Mouse (Mus musculus): Measurements from ENCODE around the gene Gbp2b. TPM values are rescaled to one million over a fixed set of nuclear protein-coding genes. Genes with fewer than 3 reads are reported as not detected.
A peak's percentile ranks its signal among the peaks of the same experiment; 100 is the strongest.
"Not testable (repeated sequence)": the region's sequence is repeated elsewhere in the genome, so short reads cannot be mapped to it uniquely, and the experiment has no call there.

The Gbp2b gene
- 10 to 100 TPM; 27.5 to 35.1 TPM for polyA plus RNA-seq (2017; shearing (Covaris generic))

- no peak for ATAC-seq
These were observed at the start of gene Gbp2b for GRCm38 (mm10) chr3:142594547-142594946. Gene Gbp2b, plus strand, starts transcription at chr3:142594847.

- ATAC-seq = peak; percentile 72
These were observed 48.0 kb upstream of the Gbp2b start for GRCm38 (mm10) chr3:142546690-142547089.

GRCm38 (mm10) chr3:142550052-142550676 is 44.5 kb upstream of the Gbp2b start:
- ATAC-seq = peak; percentile 68

DNA sequence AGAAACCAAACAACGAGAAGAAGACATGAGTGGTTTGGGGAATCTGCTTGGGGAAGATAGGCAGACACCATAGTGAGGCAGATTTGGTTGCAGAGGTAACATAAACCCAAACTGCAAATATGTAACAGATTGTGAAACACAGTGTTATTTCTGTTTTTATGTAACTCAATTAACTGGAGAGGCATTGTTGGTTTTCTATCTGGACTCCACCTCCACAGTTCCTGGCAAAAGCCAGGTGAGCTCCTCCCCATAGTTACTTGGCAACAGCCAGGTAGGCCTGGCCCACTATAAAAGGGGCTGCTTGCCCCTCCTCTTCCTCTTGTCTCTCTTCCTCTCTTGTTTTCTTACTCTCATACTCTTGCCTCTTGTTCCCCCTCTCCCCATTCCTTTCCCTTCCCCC is 40.0 kb upstream of the Gbp2b start:
- ATAC-seq = no peak

DNA sequence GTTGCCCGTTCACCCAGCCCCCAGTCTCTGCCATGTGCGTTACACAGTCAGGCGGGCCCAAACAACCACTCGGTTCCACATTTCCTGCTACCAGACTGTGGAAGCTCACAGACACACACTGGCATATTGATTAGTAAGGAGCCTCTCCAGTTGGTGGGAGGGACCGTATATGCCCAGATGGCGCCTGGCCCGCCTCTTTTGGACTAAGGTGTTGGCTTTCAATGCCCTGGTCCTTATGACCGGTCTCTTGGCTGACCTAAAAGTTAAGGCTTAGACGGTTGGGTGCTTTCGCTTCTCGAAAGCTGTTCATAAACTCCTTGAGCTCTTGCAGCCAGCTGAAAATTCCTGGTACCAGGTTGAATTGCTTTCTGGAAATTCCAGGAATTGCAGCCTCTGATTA is 39.0 kb upstream of the Gbp2b start:
- ATAC-seq = no peak

GRCm38 (mm10) chr3:142559632-142560228 is 34.9 kb upstream of the Gbp2b start, which contains the start of gene Gbp3:
Gene Gbp3, plus strand, starts transcription at chr3:142560026.
- ATAC-seq = peak; percentile 51

GRCm38 (mm10) chr3:142560296-142560948 is 34.2 kb upstream of the Gbp2b start:
- ATAC-seq = peak; percentile 85

DNA sequence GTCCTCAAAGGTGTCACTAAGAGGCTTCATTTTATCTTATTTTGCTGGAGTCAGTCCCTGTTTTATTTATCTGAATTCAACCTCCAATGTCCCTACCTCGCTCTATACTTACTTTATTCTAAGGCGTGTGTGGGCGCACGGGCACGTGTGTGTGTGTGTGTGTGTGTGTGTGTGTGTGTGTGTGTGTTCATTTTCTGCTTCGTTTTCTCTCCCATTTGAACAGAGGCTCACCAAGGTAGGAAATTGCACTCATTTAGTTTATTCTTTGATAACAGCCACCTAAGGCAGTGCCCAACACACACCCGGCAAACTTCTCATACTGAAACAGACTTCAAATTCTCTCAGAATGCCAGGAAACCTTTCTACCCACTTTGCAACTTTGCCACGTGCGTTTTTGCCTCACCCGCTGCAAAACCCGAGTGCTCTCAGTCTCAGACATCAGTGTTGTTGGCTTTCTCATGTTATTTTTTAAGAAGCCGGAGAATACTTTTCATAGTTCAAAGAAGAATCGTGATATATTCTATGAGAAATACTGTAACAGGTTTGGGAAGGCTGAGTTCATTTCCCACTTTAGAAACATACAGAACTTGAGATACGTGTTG is 33.5 kb upstream of the Gbp2b start:
- ATAC-seq = peak; percentile 4

DNA sequence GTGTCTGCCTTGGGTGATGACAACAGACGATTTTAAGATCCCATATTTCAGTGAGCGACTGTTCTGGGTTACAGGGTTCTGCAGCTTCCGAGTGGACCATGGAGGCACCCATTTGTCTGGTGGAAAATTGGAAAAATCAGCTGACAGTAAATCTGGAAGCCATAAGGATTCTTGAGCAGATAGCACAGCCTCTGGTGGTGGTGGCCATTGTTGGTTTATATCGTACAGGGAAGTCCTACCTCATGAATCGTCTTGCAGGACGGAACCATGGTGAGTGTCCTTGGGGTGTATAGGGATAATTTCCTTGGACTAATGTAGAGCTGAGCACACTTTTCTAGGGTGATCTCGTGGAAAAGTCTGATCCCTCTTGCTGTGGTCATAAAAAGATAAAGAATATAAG is 33.0 kb upstream of the Gbp2b start:
- ATAC-seq = no peak

- ATAC-seq = not testable (repeated sequence)
These were observed 27.2 kb upstream of the Gbp2b start for GRCm38 (mm10) chr3:142567490-142567889.

GRCm38 (mm10) chr3:142570738-142571137 is 23.9 kb upstream of the Gbp2b start:
- ATAC-seq = no peak

DNA sequence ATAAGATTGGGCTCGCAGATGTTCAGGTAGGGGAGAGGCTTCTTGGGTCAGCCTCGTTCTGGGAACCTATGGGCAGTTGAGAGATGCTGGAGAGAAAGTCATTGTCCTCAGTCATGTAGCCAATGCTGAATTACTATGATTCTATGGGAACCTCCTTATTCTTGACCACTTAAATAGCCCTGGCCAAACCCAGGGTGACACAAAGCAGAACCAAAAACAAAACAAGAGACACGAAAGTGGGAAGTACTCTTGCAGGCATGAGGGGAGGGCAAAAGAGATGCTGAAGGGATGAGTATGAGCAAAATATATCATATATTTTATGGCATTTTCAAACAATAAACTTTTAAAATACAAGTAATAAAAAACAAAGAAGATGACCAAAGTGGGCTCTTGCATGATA is 17.5 kb upstream of the Gbp2b start:
- ATAC-seq = no peak

GRCm38 (mm10) chr3:142578342-142578741 is 16.3 kb upstream of the Gbp2b start:
- peak; percentile 61 for ATAC-seq

DNA sequence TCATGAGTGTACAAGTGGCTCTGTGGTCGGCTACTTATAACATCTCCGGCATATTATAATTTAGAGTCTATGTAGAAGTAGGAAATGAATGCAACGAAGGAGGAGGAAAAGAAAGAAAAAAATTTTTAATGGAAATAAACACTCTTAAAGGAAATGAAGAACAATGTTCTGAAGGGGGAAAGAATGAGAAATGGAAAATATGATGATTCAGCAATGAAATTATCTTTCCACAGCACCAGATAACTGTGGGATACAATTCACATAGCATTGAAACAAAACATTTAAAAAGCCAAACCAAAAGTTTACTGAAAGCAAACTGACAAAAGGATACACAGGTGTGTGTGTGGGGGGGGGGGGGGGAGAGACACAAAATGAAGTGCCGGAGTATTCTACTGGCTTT is 11.6 kb upstream of the Gbp2b start:
- ATAC-seq = no peak

DNA sequence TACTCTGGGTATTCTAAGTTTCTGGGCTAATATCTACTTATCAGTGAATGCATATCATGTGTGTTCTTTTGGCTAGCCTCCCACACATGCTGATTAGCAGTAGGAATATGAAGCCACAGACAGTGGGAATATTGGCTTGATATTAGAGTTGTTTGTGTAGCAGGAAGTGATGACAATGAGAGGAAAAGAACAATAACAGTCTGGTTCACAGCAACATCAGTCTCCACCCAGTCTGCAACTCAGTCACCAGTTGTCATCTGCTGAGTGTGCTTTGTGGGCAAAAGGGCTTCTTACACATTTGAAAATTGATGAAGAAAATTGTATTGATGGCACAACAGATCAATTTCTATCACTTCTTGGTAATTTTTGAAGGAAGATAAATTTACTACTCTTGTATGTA is 7.3 kb upstream of the Gbp2b start:
- ATAC-seq = peak; percentile 91

GRCm38 (mm10) chr3:142588888-142589287 is 5.8 kb upstream of the Gbp2b start:
- ATAC-seq = no peak

DNA sequence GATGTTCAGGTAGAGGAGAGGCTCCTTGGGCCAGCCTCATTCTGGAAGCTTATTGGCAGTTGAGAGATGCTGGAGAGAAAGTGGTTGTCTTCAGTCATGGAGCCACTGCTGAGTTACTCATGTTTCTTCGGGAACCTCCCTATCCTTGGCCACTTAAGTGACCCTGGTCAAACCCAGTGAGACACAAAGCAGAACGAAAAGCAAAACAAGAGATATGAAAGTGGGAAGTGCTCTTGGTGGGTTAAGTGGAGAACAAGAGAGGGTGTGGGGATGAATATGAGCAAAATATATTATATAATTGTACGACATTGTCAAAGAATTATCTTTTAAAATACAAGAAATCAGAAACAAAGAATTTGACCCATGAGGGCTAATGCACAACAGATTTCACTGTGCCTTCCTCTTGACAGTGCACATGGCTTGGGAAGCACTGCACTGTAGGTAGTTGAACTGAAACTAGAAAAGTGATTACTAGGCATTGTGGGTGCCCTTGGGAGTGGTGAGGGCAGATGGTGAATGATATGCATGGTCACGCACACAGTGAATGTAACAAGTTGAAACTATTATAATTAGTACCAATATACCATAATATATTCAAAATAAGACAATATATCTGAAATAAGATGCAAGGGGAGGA is 4.1 kb upstream of the Gbp2b start:
- no peak for ATAC-seq

DNA sequence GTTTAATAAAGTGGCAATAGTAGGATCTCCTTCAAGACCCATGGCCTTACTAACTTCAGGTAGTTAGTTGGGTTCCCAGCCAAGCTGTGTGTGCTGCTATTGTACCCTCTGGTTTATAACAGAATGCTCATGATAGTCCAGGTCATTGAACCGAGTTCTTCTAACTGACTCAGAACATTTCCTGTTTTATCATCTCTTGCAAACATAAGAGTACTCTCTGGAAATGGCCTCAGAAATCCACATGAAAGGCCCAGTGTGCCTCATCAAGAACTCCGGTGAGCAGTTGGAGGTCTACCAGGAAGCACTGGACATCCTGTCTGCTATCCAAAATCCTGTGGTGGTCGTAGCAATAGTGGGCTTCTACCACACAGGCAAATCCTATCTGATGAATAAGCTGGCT is 3.3 kb downstream of the Gbp2b start:
- peak; percentile 48 for ATAC-seq

GRCm38 (mm10) chr3:142601675-142602074 is 7.0 kb downstream of the Gbp2b start:
- peak; percentile 56 for ATAC-seq

GRCm38 (mm10) chr3:142618658-142619057 is 24.0 kb downstream of the Gbp2b start:
- peak; percentile 18 for ATAC-seq

DNA sequence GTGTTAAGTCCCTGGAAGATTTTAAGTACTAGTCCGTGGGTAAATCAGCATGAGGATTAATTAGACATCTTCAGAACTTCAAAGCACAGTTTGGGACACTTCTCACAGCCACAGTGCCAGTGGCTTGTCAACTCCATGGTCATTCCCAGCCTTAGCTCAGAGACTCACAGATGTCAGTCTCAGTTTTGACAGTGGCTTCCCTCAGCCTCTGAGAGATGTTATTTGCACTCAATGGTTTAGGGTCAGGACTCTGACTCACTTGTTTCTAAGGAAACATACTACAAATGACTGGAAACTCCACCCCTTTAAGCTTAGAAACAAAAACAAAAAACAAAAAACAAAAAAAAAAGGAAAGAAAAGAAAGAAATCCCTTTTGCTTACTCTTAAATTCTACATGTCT is 25.0 kb downstream of the Gbp2b start:
- ATAC-seq = peak; percentile 62

DNA sequence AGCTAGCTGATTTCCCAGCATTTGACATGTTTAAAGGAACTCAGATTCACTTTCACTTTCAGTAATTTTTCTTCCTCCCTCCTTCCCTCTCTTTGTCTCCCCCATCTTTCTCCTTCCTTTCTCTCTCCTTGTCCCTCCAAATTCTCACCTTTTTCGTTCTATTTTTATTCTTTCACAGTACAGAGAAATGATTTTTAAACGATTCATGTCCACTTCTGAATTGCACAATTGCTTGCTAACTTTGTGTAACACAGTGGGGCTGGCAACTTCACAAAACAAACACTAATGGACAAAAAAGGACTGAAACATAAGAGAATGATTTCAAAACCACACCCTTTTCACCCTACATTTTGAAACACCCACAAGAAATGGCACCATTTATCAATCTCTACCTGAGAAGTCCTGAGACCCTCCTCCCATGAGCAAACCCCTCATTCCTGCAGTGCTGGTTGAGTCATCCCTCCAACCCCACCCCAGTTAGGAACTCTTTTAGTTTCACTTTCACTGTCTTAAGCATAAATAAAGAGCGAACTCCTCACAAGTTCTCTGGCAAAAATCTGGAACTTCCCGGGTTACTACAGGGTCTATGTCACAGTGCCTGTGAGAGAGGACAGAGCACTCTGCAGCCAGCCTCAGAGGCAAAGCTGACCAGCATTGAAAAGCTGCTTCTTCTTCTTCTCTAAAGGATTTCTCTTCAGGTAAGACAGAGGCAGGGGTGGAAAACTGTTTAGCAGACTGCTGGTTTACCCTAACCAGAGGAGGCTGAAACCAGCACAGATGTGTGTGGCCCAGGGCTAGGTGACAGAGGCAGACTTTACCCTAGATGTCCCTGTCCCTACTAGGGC is 25.7 kb downstream of the Gbp2b start, which contains the start of gene Gbp2:
Gene Gbp2 (plus strand): TSS at position 492 of the 845 bp plus-strand sequence.
- peak; percentile 53 for ATAC-seq
